Mouse (Mus musculus) thymus, postnatal 14 days (tissue): ENCODE measurements around the gene Gsn.
A peak's percentile ranks its signal among the peaks of the same experiment; 100 is the strongest.

Experiments used
- DNase-seq: peaks from one replicate; pipeline ENCODE4 v3.0.0; 2021

Gsn gene

DNA sequence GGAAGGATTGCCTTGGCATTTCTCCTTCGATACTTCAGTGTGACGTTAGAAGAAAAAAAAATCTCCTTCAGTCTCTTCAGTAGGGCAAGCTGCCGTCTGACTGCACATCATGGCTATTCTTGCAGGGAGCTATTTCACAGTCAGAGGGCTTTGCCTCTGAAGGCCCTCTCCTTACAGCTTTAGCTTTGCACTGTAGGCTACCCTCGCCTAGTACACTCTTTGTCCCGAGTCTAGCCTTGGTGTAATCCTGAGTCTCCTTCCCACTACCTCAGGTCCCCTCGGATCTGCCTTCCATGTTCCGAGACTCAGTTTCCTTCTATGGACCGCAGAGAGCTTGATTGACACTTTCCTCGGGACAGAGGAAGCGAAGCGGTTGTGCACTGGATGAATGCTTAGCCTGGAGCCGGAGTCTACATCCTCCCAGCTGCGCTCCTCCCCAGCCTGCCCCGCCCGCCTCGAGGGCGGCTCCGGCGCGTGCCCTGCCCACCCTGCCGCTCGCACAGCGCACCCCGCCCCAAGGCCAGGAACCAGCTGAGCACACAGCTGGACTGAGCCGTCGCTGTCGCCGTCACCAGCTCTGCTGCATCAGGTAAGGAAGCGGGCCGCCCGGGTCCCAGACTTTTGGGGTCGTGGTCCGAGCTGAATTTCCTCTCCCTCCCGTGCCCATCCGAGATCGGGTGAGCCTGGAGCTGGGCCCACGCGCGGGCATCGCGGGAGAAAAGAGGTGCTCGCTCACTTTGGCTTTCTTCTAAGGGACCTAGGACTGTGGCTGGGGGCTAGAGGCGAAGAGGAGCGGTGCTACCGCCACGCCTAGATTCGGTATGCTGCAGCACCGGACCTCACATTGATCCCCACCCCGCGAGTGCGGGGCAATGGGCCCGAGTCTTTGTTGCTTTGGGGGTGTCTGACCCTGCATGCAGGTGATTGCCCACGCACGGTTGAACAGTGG lies at the start of gene Gsn:
Gene Gsn, plus strand, starts transcription at position 496 of the 949 bp plus-strand sequence.
- peak; percentile 94 for DNase-seq

DNA sequence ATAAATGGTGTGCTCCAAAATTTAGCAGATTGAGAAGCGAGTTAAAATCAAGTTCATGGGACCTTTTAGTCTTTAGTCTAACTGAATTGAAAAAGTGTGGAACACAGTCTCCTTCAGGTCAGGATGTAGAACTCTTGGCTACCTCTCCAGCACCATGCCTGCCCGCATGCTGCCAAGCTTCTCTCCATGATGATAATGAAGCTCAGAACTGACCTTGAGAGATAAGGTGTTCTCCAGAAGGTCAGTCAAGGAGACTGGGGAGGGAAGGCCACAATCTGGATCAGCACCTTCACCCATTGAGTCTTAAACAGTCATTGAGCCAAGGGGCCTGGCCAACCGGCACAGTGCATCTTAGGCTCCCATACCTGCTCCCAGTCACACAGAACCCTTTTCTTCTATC lies 49.4 kb upstream of the Gsn start:
- no peak for DNase-seq

DNA sequence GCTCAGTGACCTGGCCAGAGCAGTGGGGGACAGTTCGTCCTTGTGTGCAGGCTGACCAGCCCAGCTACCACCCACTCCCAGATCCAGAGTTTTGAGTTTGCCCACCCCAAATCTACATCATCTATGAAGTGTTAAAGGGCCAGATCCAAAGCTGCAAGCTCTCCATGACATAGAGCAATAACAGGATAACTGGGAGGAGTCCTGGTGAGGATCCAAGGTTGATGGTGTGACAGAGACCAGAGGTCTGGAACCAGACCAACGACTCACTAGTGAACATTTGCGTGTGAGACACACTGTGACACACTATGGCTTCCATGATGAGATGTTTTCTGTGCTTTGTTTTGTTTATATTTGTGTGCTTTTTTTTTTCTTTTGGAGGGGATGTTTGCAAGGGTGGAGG lies 48.1 kb upstream of the Gsn start:
- no peak for DNase-seq

DNA sequence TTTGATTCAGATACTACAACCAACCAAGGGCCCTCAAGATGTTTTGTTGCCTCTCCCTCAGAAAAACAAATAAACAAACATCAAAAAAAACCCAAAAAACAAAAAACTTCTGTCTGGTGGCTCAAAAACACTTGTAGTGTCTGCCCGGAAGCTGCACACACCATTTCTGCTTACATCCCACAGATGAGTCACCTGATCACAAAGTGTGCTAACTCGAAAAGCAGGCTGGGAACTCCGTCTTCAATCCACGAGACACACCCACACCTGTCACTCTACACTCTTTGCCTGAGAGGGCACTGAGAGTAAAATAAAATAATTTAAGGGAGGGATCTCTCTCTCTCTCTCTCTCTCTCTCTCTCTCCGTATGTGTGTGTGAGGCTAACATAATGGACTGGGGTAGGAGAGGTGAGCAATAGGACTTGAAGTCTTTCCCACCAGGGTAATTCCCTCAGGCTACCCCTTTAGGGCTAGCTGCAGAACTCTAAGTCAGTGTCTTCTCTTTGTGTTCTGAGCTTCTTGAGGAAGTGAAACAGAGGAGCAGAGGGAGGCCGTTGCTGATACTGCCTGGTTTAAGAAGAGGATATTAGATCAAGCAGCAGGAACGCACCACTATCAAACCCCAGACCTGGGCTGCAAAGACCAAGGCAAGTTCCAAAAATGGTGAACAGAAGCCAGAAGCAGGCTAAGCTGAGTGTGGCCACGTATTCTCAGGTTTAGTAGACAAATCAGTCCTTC lies 47.1 kb upstream of the Gsn start:
- DNase-seq = no peak

DNA sequence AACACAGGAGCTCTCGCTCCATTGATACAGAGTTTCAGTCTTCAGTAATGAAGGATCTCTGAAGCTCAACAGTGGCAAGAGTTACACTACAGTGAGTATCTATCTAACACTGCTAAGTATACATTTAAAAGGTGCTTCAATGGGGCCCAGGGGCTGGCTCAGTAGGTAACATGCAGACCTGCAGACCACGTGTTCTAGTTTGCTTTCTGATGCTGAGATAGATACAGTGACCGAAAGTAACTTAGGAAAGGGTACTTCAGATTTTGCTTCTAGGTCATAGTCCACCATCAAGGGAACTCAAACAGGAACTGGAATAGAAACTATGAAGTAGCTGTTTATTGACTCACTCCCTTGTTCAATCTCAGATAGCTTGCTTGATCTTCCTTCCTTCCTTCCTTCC lies 44.5 kb upstream of the Gsn start:
- no peak for DNase-seq

DNA sequence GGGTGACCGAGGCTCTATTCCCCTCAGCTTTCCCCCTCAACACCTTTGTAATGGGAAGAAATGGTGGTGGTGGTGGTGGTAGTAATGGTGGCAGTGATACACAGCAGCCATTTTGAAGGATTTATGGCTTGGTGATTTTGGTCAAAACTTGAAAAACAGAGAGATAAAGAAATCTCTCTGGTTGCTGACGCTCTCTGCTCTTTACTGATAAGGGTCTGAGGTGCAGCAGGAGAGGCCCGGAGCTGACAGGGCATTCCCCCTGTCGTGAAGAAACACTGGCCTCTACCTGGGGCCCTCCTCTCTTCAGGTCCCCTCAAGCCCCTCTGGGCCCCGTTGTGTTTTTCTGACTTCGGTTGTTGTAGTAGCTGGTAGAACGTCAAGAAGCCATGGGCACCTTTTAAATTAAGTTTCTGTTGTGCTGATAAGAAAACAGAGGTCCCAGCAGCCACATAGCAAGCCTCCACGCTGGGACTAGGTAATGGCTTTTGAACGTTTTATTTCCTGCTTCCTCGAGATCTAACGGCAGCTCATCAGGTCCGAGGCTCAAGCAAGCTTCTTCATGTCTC lies 42.8 kb upstream of the Gsn start:
- DNase-seq = no peak

DNA sequence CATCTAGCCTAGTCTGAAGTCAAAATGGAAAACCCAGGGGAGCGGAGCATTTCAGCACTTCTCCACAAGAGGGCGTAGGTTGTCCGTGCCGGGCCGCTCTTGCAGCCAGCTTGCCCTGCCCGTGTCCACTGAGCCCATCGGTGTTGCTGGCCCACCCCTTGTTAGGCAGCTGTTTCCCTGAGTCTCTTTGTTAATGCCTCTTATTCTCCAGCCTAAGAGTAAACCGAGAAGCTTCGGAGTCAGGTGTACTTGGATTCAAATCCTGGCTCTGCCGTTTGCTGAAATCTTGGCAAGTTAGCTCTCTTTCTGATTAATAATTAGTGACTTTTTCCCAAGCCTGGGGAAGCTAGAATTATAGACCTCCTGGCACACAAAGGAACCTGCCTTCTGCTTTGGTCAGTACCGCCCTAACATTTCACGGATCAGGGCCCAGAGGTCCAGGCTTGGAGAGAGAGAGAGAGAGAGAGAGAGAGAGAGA lies 41.3 kb upstream of the Gsn start:
- DNase-seq = peak; percentile 80

DNA sequence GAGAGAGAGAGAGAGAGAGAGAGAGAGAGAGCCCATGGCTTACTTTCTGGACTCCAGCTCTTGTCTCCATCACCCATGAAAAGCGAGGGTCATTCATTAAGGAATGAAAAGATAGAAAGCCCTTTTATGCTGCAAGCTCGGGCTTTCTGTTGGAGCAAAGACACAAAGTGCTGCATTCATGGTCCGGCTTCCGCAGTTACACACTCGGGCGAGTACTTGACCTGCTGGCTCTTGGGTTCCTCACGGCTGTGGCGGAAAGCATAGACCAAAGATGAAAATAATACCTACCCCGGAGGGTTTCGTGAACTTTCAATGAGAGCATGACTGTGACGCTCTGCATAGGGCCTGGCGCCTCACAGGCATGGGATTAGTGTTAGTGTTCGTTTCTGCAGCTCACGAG lies 40.8 kb upstream of the Gsn start:
- no peak for DNase-seq

DNA sequence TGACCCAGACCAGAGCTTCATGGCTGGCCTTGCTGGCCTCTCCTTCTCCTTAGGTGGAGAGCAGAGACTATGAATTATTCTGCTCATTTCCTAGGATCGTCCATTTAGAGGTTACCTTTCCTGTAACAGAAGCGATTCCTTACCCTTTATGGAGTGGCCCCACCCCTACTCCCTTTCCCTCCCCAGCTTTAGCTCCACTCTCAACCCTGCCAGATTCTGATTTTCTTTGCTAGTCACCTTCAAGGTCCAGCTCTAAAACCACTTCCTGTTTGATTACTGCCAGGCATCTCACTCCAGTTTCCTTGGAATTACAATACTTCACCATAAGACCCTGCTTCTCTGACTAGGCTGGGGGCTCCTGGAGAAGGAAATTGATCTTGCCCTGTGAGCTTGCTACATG lies 39.5 kb upstream of the Gsn start:
- no peak for DNase-seq

DNA sequence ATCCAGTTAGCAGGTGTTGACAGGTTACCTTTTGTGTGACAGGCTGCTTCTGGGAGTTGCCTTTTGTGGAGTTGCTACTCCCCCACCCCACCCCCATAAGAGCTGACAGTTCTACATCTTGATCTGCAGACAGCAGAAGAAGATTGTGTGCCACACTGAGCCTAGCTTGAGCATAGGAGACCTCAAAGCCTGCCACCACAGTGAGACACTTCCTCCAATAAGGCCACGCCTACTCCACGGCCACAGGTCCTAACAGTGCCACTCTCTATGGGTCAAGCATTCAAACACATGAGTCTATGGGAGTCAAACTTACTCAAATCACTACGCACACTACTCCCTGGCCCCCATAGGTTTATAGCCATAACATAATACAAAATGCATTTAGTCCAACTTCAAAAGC lies 37.4 kb upstream of the Gsn start:
- no peak for DNase-seq

DNA sequence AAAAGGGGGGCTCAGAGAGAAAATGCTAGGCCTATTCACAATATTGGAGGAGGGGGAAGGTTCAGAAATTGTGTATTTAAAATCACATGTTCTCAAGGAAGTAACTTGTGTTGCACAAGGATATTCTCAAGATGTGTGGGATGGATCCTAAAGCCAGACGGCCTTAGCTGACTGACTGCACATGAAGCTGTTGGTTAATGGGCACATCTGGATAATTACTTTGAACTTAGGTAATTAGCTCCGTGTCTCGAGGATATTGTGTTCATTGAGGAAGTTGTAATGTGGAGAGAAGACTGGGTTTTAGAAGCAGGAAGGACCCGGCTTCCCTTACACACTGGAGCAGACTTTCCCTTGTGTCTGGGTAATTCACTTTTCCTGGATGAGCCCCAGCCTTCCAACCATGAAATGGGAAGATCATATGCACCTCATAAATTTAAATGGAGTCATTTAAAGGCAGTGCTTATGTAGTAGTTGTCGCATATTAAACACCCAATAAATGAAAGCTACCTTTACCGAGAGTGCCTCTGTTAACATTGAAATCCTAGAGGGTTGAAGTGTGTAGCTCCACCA lies 33.3 kb upstream of the Gsn start:
- no peak for DNase-seq

DNA sequence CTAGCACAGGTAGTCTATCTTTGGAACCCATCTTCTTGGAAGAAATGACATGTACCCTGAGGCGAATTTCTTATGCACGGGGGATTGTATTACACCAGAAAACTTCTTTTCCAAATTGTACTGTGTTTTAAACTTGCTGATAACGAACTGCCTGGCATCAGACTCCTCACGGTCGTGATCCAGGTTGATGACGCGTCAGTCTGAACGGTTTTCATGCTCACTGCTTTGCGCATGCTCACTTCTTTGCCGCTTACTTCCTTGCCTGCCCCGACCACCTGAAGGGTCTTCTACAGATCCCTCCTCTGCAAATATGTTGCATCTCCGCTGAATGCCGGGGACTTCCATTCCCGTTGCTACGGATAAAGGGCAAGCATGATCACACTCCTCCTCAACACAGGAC lies 31.9 kb upstream of the Gsn start:
- DNase-seq = no peak

DNA sequence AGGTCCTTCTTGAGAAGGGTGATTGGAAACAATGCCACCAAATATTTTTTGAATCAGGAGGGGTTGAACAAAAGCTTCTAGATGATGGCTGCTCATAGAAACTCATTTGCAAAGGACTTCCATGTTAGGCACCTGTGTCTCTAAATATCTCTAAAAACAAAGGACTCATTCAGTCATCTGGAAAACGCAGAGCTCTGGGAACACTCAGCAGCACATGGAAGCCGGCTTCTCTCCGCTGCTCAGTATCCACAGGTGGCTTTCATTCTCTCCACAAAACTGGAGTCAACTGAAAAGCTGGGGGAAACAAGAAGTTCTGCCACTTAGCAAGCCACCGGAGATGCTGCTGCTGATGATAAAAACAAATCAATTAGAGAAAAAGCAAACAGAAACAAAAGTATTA lies 28.0 kb upstream of the Gsn start:
- DNase-seq = no peak

DNA sequence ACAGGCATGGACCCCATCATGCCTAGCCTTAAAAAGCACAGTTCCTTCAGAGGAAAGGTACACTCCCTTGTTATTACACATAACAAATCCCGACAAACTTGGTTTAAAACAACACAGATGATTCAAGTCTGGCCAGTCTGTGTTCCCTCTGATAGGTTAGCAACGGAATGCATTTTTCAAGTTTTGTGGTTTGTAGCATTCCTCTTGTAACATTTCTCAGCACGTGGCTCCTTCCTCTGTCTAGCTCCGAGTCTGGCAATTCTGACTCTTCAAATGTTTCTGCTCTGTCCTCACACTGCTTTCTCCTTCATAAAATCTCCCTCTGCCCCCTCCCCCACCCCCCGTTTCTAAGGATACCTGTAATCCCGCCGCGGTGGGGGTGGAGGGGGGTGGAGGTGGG lies 26.0 kb upstream of the Gsn start:
- DNase-seq = no peak

DNA sequence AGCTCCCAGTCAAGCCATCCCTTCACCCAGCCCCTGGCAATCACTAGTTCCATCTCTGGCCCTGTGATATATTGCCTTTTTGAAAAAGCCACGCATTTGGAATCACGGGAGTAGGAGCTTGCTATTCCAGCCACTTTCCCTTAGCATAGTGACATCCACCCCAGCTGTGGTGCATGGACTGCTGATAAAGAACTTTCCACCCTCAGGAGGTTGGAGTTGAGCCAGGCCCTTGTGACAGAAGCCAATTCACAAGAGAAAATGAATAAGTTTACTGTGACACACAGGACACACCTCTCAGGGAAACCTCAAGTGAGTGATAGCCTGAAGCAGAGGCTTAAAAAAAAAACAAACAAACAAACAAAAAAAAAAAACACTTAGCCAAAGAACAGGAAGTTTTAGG lies 24.3 kb upstream of the Gsn start:
- DNase-seq = no peak

DNA sequence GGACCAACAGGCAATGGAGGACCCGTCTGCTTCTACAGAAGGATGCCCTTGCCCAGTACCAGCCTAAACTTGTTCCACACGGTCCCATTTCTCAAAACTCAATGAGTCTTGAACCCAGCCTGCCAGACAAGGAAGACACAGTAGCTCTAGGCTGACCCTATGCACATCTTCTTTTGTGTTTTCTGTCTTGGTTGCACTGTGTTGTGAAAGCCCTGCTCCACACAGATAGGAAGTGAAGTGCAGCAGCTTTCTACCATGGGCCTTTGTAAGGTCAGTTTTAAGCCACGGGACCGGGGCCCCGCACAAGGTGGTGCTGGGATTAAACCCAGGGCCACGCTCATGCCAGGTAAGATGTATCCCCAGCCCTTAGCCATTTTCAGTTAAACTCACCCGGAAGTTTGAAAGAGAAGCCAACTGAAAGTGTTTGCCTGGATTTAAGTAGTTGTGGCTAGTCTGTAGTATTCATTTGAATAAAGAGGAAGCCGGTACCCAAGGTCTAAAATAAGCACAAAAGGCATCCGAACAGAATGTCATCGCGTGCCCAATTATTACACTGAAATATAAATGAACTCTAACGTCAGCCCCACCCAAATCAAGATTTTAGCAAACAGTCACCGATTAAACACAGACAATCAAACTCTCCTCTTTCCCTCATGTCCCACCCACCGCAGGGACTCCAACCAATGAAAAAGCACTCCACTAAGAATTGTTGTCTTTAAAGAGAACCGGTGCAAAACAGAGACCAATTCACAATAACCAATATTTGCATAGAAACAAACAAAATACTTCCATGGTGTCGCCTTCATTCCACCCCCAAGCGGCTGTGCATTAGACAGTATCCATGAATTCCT lies 23.4 kb upstream of the Gsn start:
- peak; percentile 64 for DNase-seq

DNA sequence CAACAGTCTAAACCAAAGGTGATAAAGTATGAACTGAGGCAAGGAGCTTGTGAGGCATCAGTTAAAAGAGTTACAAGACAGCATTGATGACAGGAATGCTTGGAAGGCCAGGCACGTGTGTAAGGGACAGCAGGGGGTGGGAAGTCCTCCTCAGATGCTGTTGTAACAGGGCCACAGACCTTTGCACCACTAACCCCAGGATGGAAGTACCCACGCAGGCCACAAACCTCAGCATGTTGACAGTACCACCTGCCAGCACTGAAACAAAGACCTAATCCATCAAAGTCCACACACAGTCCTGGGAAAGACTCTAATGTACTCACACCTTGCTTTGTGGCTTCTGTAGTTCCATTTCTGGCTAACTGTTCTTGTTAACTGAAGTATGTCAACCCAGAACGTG lies 22.3 kb upstream of the Gsn start:
- no peak for DNase-seq

DNA sequence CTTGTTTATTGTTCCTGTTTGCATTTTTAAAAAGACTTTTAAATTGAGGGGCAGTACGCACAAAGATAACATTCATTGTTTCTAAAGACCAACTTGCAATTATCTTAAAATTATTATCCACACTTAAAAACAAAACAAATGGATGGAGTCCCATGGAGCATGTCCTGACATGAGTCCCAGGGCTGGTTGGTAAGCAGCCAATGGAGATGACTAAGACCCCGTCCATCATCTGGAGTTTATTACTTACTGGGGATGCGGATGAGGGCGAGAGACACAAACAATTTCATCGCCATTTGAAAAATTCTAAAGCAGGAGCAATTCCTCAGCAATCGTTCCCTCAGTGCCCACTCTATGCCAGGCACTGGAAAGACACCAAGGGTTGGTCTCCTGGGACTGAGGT lies 21.2 kb upstream of the Gsn start:
- no peak for DNase-seq

DNA sequence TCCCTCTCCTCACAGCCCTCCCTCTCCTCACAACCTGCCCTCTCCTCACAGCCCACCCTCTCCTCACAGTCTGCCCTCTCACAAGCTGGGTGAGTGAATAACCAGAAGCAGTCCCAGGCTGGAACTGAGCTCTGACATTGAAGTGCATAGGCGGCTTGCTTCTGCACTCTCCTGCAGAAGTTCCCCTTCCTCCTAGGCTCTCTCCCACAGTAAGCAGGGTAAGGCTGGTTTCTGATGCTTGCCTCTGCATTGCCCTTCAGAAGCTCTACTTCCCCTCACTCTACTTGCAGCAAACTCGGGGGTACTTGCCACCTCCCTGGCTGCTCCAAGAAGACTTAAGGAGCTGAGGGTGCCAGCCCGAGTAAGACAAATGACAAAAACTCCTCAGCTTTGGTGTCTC lies 11.9 kb upstream of the Gsn start:
- DNase-seq = no peak

DNA sequence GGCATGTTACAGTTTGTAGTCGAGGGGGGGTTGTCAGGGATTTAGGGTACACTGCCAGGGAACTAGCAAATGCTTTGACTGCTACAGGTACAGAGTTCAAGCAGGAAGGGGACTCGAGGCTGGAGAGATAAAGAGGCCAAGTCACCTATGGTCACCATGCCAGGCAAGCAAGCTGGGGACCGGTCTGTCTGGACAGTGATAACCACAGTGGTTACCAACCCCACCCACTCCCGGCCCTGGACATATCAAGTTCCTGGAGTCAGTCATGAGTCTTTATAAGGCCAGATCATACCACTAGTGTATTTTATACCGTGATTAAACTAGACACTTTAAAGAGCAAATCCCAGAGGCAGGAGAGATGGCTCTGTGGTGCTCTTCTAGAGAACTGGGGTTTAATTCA lies 8.4 kb upstream of the Gsn start:
- no peak for DNase-seq

DNA sequence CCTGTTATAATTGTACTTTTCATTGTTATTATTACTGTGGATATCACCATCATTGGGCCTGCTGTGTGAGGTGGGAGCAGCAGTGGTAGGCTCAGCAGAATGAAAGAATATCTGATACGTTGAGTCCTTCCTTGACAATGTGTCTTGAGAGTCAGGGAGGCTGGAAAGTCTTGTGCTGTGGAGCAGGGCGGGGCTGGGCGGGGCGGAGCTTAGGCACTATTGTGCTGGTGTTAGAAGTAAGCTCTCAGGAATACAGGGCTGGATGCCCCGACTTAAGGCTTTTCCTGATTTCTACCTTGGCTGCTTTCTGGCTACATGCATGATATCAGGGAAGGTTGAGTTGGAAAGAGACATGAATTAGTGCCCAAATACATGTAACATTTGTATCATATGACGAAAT lies 3.4 kb upstream of the Gsn start:
- no peak for DNase-seq

DNA sequence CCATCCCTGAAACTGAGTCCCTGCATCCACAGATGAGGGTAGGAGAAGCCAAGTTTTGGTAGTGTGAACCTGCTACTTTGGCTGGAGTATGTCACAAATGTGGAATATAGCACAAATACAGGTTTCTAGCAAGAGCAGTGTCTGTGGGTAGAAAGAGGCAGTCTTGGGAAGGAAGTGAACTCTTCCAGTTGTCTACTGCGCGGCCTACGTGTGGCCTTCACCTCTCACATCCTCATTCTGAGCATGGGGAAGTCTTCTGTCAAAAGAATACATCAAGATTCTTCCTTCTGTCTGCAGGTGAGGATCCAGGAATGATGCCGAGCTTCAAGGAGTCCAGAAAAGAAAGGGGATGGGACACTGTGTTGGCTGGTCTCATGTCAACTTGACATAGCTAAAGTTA lies 2.4 kb upstream of the Gsn start:
- DNase-seq = no peak

DNA sequence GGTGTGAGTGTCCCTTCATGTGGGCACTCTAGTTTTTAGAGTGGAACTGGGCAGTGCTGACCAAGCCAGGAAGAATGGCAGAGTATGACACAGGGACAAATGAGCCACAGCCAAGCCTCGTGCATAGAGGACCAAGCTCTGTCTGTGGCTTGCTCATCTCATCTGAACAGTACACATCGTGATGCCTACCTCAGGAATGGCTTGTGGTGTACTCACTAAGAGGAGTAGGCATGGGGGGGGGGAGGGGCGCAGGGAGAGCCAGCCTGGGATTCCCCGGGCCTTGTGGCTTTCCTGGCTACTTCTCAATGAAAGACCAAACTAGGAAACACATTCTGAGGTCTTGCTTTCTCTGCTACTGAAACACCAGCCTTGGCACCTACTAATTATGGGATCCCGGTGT lies 1.2 kb upstream of the Gsn start:
- no peak for DNase-seq
